Mouse (Mus musculus): ENCODE measurements around the gene Foxo3.

DNA sequence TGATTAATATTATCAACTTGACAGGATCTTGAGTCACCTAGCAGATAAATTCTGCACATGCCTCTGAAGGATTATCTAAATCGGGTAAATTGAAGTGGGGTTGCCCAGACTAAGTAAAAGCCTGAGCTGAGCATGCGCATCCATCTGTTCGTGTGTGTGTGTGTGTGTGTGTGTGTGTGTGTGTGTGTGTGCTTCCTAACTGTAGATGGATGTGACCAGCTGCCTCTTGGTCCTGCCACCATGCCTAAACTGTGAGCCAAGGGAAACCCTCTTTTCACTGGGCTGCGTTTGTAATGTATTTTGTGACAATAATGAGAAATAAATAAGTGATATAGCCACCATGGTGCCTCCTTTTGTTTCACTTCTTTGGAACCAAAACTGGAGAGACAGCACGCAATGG is 102.3 kb downstream of the Foxo3 start:
- TF ChIP-seq EP300 (optimal IDR thresholded peaks at IDR 0.05), result no peak
- TF ChIP-seq CTCF (IDR thresholded peaks at IDR 0.05; ENCODE audit: low read depth), result no peak

Data from stomach, postnatal 0 days (tissue).